Mouse (Mus musculus) brain, embryonic 18.5 days (tissue): ENCODE data around the gene Il34.

Experiments
- DNase-seq: peaks from one replicate; pipeline ENCODE4 v3.0.0-alpha.2; 2012; ENCODE audit warnings: low read depth, low spot score

The Il34 gene

DNA sequence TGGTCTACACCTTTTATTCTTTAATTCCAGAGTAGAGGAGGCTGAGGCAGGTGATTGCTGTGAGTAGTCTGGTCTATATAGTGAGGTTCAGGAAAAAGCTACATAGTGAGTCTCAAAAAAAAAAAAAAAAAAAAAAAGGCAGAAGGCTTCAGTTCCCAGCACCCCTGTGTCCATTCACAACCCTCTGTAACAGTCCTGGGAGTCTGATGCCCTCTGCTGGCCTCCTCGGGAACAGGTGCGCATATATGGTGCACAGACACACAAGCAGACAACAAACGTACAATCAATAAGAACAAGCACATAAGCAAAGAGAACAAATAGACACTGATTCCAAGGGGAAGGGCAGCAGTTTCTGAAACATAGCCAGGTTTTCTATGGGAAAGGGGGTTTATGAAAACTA lies 29.4 kb downstream of the Il34 start:
- no peak for DNase-seq

DNA sequence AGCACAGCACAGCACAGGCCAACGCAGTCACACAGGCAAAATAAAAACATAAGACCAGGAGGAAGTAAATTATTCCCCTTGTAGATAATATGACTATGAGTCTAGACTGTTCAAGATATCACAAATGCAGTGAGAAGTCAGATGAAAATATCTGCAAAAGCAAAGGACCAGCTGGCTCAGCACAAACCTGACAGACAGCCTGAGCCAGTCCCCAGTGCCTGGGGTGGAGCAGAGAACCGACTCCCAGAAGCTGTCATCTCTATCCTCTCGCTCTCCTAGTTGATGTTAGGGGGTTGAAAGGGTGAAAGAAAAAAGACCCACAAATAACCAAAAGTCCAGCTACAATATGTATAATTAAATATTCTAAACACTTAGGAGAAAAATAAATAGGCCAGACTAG lies 30.0 kb downstream of the Il34 start:
- no peak for DNase-seq

DNA sequence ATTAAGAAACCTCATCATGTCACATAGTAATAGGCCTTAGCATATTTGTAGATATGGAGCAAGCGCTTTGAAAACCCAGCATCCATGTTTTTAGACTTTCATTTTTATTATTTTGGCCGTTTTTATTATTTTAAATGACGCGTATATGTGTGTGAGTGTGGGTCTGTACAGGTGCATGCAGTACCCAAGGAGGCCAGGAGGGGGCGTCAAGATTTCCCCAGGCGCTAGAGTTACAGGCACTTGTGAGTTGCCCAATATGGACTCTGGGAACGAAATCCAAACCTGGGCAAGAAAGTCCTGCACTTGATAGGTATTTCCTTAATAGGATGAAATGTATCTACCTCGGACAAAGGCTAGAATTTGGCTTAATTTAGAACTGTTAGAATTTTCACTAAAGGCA lies 30.4 kb downstream of the Il34 start:
- no peak for DNase-seq

- no peak for DNase-seq
Measured at GRCm38 (mm10) chr8:110774725-110775124, 31.0 kb downstream of the Il34 start.

DNA sequence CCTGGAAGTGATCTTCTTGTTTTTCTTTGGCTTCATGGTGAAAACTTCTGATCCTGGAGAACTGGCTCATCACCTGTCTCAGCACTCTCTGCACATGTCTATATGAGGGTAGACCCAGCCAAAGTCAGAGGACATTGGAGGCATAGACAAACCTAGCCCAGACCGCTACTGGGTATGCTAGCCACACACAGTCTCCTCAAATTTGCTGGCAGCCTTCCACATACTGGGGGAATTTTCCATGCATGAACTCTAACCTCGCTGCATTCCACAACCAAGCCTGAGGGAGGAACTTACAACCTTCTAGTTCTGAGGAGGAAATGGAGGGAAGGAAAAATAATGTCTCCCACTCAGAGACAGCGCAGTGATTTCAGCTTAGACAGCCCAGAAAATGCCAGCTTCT lies 31.7 kb downstream of the Il34 start:
- no peak for DNase-seq

DNA sequence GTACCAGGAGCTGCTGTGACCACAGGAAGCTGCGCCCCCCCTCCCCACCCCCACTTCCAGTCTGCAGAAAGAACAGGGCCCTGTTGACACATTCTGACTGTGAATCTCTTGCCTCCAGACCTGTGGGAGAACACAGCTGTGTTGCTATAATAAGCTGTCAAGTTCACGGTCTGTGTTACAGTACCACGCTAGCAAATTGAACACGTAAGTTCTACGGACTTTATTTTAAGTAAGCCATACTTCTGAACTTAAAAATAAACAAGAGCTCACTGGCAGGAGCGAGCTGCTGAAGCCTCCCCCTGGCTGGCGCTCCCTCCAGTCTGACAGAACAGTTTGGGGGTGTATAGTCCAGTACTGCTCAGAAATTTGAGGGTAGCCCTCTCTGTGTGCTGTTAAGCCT lies 33.3 kb downstream of the Il34 start:
- no peak for DNase-seq

- DNase-seq = no peak
Measured at GRCm38 (mm10) chr8:110767261-110767660, 38.5 kb downstream of the Il34 start.

DNA sequence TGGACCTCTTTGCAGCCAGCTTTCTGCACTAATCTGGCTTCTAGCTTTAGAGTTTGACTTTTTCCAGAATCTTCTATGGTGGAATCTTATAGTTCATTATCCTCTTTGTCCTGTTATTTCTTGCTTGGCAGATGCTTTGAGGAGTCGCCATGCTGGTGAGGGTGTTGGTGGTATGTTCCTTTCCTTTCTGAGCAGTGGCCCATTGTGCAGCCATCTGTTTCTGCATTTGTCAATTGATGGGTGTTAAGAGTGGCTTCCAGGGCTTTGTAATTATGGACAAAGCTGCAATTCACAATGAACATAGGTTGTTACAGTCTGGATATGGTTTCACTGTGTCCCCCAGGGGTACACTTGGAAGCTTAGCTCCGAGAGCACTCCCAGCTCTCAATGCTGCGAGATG lies 41.1 kb downstream of the Il34 start:
- DNase-seq = no peak

DNA sequence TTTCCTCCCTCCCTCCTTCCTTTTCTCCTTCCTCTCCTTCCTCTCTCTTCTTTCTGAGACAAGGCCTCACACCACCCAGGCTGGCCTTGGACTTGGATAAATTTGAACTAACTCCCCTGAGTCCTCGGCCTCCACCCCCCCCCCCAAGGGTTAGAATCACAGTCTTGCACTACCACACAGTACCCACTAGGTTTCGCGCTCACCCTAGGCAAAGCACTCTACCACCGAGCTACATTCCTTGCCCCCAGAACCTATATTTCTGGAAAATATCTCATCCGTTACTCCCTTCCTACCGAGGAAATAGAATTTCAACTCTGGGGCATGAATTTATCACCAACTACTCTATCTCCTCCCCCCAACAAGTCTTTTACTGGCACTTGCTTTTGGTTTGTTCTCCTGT lies 43.7 kb downstream of the Il34 start:
- DNase-seq = no peak

DNA sequence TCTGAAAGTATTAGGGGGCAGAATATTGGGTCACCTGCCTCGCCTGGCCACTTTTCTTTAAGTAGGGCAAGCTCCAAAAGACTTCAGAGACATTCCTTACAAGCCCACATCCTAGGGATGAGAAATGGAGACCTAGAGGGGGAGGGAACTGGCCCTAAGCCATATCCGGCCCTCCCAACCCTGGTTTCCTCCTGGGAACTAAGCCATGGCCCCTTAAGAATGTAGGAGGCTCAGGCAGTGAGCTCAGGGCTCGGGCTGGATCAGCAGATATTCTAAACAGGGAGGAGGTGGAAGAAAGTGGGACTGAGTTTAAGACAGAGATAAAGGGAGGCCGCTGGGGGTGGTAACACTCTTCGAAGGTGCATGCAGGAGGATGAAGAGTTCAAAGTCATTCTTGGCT lies 44.5 kb downstream of the Il34 start:
- no peak for DNase-seq

- DNase-seq = no peak
Measured at GRCm38 (mm10) chr8:110760280-110760940, 45.3 kb downstream of the Il34 start.

DNA sequence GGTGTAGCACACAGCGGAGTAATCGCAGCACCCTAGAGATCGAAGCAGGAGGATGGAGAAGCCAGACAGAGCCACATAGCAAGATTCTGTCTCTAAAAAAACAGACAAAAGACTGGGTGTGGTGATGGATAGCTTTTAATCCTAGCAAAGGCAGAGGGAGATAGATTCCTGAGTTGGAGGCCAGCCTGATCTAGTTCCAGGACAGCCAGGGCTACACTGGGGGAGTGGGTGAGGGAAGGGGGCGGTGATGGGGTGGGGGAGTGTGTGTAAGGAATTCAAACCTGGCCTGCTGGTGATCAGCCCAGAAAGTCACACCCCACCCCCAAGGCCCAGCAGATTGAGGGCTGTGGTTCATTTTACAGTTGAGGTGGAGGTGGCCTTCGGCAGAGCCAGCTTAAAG lies 49.5 kb downstream of the Il34 start:
- no peak for DNase-seq

DNA sequence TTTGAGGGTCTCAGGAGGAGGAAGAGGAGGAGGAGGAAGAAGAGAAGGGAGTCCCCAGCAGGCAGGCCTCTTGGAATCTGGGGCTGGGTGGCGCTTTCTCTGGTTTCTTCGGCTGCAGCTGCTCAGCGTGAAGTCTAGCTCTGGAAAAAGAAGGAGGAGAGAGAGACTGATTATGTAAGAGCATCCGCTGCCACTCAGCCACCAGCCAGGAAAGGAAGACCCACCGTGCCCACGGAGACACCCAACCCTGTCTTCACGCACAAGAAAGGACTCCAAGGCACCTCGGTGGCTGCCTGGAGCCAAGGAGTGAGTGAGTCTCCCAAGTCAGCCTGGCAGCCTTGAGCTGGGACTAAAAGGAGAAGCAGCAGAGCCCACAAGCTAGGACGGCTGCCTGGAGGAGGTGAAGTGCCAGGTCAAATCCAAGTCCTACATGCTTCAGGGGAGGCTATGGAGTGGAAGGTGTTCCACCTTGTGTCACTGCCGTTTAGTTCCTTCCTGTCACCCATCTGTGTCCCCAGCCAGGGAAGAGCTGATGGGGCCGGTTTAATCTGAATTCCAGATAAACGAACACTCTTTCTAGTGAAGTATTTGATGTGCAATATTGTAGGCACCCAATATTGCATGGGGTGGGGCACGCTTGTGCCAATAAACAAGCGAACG lies 50.1 kb downstream of the Il34 start:
- DNase-seq = no peak

GRCm38 (mm10) chr8:110754713-110755112 lies 51.0 kb downstream of the Il34 start:
- DNase-seq = no peak

DNA sequence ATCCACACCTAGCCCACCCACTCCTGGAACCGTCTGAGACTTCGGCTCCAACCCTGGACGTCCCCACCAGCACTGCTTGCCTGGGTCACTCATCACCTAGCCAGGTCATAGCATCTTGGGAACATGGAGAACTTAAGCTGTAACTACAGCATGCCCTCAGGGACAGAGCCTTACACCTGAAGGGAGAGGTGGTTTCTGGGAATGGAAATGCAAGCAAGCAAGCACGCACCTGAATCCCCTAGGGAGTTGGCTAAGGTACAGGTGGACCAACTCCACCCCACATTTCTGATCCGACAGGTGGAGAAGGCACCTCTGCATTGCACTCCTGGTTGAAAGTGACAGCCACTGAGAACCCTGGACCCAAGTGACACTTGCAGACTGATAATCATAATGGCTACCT lies 54.2 kb downstream of the Il34 start:
- DNase-seq = no peak

GRCm38 (mm10) chr8:110750269-110750668 lies 55.5 kb downstream of the Il34 start:
- no peak for DNase-seq

DNA sequence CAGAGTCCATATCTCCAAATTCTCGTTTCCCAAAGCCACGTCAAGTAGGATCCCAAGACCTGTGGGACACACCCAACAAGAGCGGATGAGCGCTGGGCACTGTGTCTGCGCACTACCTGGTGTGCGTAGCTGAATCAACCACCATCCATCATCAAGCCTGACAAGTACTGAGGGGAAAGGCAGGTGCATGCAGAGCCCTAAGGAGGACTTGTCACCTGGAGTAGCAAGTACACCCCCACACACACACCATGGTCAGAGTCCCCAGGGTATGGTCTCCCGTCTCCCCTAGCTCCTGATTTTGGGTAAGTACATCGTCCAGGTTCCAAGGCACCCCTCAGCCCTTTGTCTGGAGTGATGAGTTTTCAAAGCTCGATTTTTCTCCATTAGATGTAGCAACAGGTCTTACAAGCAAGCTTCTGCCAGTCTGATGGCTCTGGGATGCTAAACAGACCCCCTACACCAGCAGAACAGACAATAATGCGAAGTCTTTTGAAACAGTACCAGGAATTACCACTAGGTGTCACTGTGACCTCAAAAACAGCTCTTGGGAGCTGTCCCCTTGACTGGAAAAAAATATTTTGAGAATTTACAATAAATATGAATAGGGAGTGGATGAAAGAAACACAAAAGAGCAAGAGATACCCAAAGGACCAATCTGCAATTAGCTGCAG lies 56.1 kb downstream of the Il34 start:
- DNase-seq = peak; percentile 64

DNA sequence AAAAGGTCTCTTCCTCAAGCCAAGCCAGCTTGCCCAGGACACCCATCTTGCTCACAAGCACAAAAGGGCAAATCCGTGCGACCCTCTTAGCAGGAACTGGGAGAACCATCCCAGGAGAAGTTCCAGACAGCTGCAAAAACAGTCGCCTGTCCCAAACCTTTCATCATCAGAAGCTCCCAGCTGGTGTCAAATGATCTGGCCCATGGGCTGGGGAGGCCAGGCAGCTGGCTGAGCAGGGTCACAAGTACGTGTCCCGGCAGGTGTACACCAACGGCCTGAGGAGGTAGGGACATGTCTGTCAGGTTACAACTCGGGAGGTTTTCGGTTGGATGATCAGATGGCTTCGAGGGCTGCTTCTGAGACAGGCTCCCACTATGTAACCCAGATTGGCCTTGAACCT lies 59.1 kb downstream of the Il34 start:
- no peak for DNase-seq

GRCm38 (mm10) chr8:110745162-110745561 lies 60.6 kb downstream of the Il34 start:
- DNase-seq = no peak

DNA sequence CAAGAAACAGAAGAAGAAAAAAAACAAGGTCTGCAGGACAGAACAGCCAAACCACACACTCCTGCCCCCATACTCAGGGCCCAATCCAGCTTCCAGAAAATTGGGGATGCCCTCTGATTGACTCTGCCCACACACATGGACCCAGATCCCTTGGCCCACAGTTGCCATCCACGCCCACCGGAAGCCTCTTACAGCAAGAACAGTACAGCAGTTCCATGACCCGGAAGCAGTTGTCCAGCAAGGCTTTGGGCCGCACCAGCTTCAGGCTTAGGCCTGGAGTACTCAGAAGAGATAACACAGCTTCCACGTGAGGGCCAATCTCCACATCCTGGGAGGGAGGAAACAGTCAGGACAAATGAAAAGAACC lies 63.3 kb downstream of the Il34 start:
- DNase-seq = no peak

GRCm38 (mm10) chr8:110741816-110742451 lies 63.8 kb downstream of the Il34 start:
- DNase-seq = no peak

DNA sequence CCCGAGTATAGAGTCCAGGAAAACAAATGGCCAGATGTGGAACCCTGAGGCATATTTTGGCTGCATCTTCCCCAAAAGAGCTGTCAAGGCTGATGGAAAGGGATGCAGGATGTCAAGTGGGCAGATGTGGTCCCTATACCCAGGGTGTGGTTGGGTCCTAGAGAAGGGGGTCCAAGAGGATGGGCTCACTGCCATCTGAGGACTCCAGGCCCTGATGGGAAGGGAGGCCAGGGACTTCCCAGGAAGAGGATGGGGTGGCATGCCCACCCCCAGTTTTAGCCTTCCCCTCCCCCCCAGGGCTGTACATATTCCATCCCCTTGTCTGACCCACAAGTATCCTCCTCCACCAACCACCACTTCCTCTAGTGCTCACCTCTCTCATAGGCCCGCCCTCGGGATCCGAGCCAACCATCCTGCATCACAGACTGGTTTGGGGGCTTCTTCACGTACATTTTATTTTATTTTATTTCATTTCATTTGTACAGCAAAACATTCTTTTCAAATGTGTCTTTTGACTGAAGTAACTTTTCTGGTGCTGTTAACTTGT lies 65.0 kb downstream of the Il34 start:
- no peak for DNase-seq
